Mouse (Mus musculus) gastrocnemius, postnatal 25 days (tissue): ENCODE data around the gene Chst2. TPM values are rescaled to one million over a fixed set of nuclear protein-coding genes. Genes with fewer than 3 reads are reported as not detected.

Source experiments
- DNase-seq: peaks from one replicate; pipeline ENCODE4 v3.0.0; 2022
- total RNA-seq, 2 experiments: library from RNA; stranded (reverse); gene quantifications; 1 replicate in 1 of 2; 2 replicates in 1 of 2; pipeline ENCODE4 v1.2.3; 2021

Chst2 gene
- total RNA-seq, 2 experiments from 2014 or later, result 0.88 to 0.90 TPM

GRCm38 (mm10) chr9:95365882-95366281, 40.6 kb downstream of the Chst2 start:
- no peak for DNase-seq

DNA sequence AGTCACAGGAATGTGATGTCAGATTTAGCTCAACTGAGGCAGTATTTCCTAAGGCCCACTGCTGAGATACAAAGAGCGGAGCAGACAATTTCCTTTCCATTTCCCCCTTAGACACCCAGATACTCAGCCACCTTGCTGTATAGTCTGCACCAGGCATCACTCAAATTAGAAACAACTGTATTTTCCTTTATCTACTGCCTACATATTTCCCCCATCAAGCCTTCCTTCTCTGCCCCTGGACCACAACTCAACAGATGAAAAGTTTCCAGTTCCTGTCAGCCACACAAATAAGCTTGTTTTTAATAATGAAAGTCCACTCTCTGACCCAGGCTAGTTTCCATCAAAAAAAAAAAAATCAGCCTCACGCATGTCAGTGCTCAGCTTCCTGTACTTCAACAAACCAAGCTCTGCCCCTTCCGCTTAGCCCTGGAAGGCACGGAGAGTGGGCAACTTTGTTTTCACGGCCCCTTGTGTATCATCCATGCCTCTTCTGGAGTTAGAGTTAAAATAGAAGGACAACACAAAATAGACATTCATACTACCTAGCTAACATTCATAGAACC, 52.6 kb downstream of the Chst2 start:
- DNase-seq, result no peak

GRCm38 (mm10) chr9:95351968-95352367, 54.6 kb downstream of the Chst2 start:
- no peak for DNase-seq

- no peak for DNase-seq
Measured at GRCm38 (mm10) chr9:95350550-95350949, 56.0 kb downstream of the Chst2 start.

Other genes with a start within 250 kb of the Chst2 start
- 10 to 100 TPM; 22.1 to 22.9 TPM for gene U2surp, start 105.3 kb upstream of the Chst2 start, total RNA-seq
- 1 to 10 TPM; 4.8 to 5.0 TPM for gene Paqr9, start 152.9 kb upstream of the Chst2 start, total RNA-seq
- 10 to 100 TPM in 1 of 2 experiments, 1 to 10 TPM in 1; 3.4 to 10.3 TPM for gene Pcolce2, start 230.9 kb upstream of the Chst2 start, total RNA-seq